Mouse (Mus musculus): ENCODE results near the gene Vegfd.

- no peak for TF ChIP-seq CTCF (IDR thresholded peaks at IDR 0.05; ENCODE audit: extremely low read depth, insufficient read depth, insufficient read length, insufficient replicate concordance)
- TF ChIP-seq POLR2A (IDR thresholded peaks at IDR 0.05; ENCODE audit: low read depth, low read length) = no peak
Measured at GRCm38 (mm10) chrX:164431541-164431940, 58.4 kb downstream of the Vegfd start.

Data from spleen, adult 2 months (tissue).